Mouse (Mus musculus) T-cell, adult 66 days (primary cell): ENCODE measurements around the gene Slamf8. TPM values are rescaled to one million over a fixed set of nuclear protein-coding genes. Genes with fewer than 3 reads are reported as not detected.

Experiments used
- total RNA-seq, 2 experiments: library from RNA; stranded (reverse); gene quantifications; 3 replicates in 1 of 2; 4 replicates in 1 of 2; pipeline ENCODE4 v1.2.4; 2023

The Slamf8 gene
- under 1 TPM in 1 of 2 experiments, not detected in 1; 0.67 TPM for total RNA-seq

GRCm38 (mm10) chr1:172590385-172590784, at the start of gene Slamf8:
Slamf8 (minus strand) TSS chr1:172590568.

GRCm38 (mm10) chr1:172632451-172633326, 42.3 kb upstream of the Slamf8 start, which contains the start of gene Dusp23:
Dusp23 (minus strand) TSS chr1:172632962.

GRCm38 (mm10) chr1:172602326-172602725, 12.0 kb upstream of the Slamf8 start, which contains the start of gene Fcrl6:
Fcrl6 (minus strand) TSS chr1:172602551.

GRCm38 (mm10) chr1:172555638-172556037, 34.7 kb downstream of the Slamf8 start, which contains the start of gene Vsig8:
Vsig8 (plus strand) TSS chr1:172555938.

Other genes with a start within 250 kb of the Slamf8 start
- 1 to 10 TPM in 1 of 2 experiments, under 1 TPM in 1; 0.71 to 1.3 TPM for gene Kcnj10, start 249.4 kb downstream of the Slamf8 start, total RNA-seq
- 10 to 100 TPM; 29.8 to 33.2 TPM for gene Pigm, start 214.0 kb downstream of the Slamf8 start, total RNA-seq
- gene Slamf9, start 115.2 kb downstream of the Slamf8 start, total RNA-seq: 1 to 10 TPM in 1 of 2 experiments, not detected in 1; 1.4 TPM
- 1 to 10 TPM in 1 of 2 experiments, under 1 TPM in 1; 0.89 to 1.6 TPM for gene Igsf9, start 108.8 kb downstream of the Slamf8 start, total RNA-seq
- gene Tagln2, start 90.5 kb downstream of the Slamf8 start, total RNA-seq: 100 to 1,000 TPM; 249 to 308 TPM
- under 1 TPM in 1 of 2 experiments, not detected in 1; 0.20 TPM for gene Cfap45, start 69.8 kb downstream of the Slamf8 start, total RNA-seq
- not detected for gene Vsig8, start 34.6 kb downstream of the Slamf8 start, total RNA-seq
- not detected for gene Fcrl6, start 12.0 kb upstream of the Slamf8 start, total RNA-seq
- gene Dusp23, start 42.4 kb upstream of the Slamf8 start, total RNA-seq: 1 to 10 TPM; 2.0 to 2.7 TPM
- not detected for gene Crp, start 107.5 kb upstream of the Slamf8 start, total RNA-seq